Mouse (Mus musculus): ENCODE measurements around the gene Nrxn1. TPM values are rescaled to one million over a fixed set of nuclear protein-coding genes. Genes with fewer than 3 reads are reported as not detected.

Gene Nrxn1
- total and polyA plus RNA-seq, 3 experiments: not detected

- H3K9ac ChIP-seq (ENCODE audit: insufficient read depth, low read depth): no peak overlapping the region
- dilution Hi-C loops (cut with MboI; ENCODE audit: extremely low pct_ligation_motif_present, extremely low pct_unique_long_range_greater_than_20kb, low sequenced_read_pairs): no loop called here
Measured at GRCm38 (mm10) chr17:90913320-90913719, 179.6 kb downstream of the Nrxn1 start.

GRCm38 (mm10) chr17:90912746-90913145 is 180.1 kb downstream of the Nrxn1 start:
- no peak overlapping the region for H3K4me2 ChIP-seq (ENCODE audit: insufficient read depth, low read depth, poor library complexity, severe bottlenecking)
- no peak overlapping the region for H3K4me3 ChIP-seq (replicated peaks in 1 of 3; ENCODE audit: low read depth in 2 of 3, low read length in 2 of 3, poor library complexity in 1 of 3)
- H3K9me3 ChIP-seq (replicated peaks; ENCODE audit: low read length): peaks cover 16% of the 10 kb centered on the region
- H3K27me3 ChIP-seq (replicated peaks): no peaks in the 10 kb centered on the region
- H3K36me3 ChIP-seq (replicated peaks in 1 of 2; ENCODE audit: control insufficient read depth in 1 of 2, insufficient read depth in 1 of 2, low read length in 1 of 2): no peaks in the 10 kb centered on the region
- no peak overlapping the region for H3K9ac ChIP-seq (ENCODE audit: insufficient read depth, low read depth)
- in situ Hi-C loops (cut with MboI; ENCODE audit: low pct_ligation_motif_present, low pct_unique_long_range_greater_than_20kb, low sequenced_read_pairs): no loop called here
- H3K79me2 ChIP-seq (replicated peaks; ENCODE audit: control insufficient read depth, extremely low read depth, insufficient read depth, poor library complexity, severe bottlenecking): no peaks in the 10 kb centered on the region
- H3K4me1 ChIP-seq (ENCODE audit: control insufficient read depth in 1 of 2, insufficient read depth in 2 of 2): no peaks in the 10 kb centered on the region
- H3K27ac ChIP-seq (ENCODE audit: insufficient read depth, low read depth): no peak overlapping the region
- dilution Hi-C loops (cut with MboI; ENCODE audit: extremely low pct_ligation_motif_present, extremely low pct_unique_long_range_greater_than_20kb, low sequenced_read_pairs): no loop called here
- no peak for TF ChIP-seq IRF4 (IDR thresholded peaks at IDR 0.05; ENCODE audit: low read depth, low read length)
- TF ChIP-seq POLR2A (IDR thresholded peaks at IDR 0.05; ENCODE audit: low read depth, low read length): no peak
- DNase-seq (ENCODE audit: extremely low read depth): no peak

More at GRCm38 (mm10) chr17:90913320-90913719, 179.6 kb downstream of the Nrxn1 start:
- H3K4me2 ChIP-seq (ENCODE audit: insufficient read depth, low read depth, poor library complexity, severe bottlenecking): no peak overlapping the region
- H3K4me3 ChIP-seq (replicated peaks in 1 of 3; ENCODE audit: low read depth in 2 of 3, low read length in 2 of 3, poor library complexity in 1 of 3): no peak overlapping the region
- no peaks in the 10 kb centered on the region for H3K36me3 ChIP-seq (replicated peaks in 1 of 2; ENCODE audit: control insufficient read depth in 1 of 2, insufficient read depth in 1 of 2, low read length in 1 of 2)
- no peaks in the 10 kb centered on the region for H3K4me1 ChIP-seq (ENCODE audit: control insufficient read depth in 1 of 2, insufficient read depth in 2 of 2)
- in situ Hi-C loops (cut with MboI; ENCODE audit: low pct_ligation_motif_present, low pct_unique_long_range_greater_than_20kb, low sequenced_read_pairs): no loop called here
- H3K9me3 ChIP-seq (replicated peaks; ENCODE audit: low read length): peaks cover 16% of the 10 kb centered on the region
- H3K27ac ChIP-seq (ENCODE audit: insufficient read depth, low read depth): no peak overlapping the region
- TF ChIP-seq ETS1 (conservative IDR thresholded peaks at IDR 0.05; ENCODE audit: low read depth, low read length) (no peak), SIN3A (IDR thresholded peaks at IDR 0.05; ENCODE audit: low read length) (no peak), MAZ (IDR thresholded peaks at IDR 0.05; ENCODE audit: low read depth, low read length) (no peak), E2F4 (IDR thresholded peaks at IDR 0.05; ENCODE audit: insufficient replicate concordance, low read depth, low read length) (no peak), POLR2A (IDR thresholded peaks at IDR 0.05; ENCODE audit: low read depth, low read length) (no peak), SMC3 (IDR thresholded peaks at IDR 0.05; ENCODE audit: low read depth, low read length) (no peak), MEF2A (IDR thresholded peaks at IDR 0.05; ENCODE audit: borderline replicate concordance, low read depth, low read length) (no peak), HCFC1 (IDR thresholded peaks at IDR 0.05; ENCODE audit: low read depth, low read length) (no peak), UBTF (IDR thresholded peaks at IDR 0.05; ENCODE audit: low read depth, low read length) (no peak), JUN (IDR thresholded peaks at IDR 0.05; ENCODE audit: insufficient read depth, low read depth, low read length) (no peak)
- no peak for DNase-seq (ENCODE audit: extremely low read depth)
- no peaks in the 10 kb centered on the region for H3K27me3 ChIP-seq (replicated peaks)
- no peaks in the 10 kb centered on the region for H3K79me2 ChIP-seq (replicated peaks; ENCODE audit: control insufficient read depth, extremely low read depth, insufficient read depth, poor library complexity, severe bottlenecking)

GRCm38 (mm10) chr17:90912341-90912740 is 180.5 kb downstream of the Nrxn1 start:
- Histone ChIP-seq H3K9ac (ENCODE audit: insufficient read depth, low read depth) (no peak overlapping the region), H3K27ac (ENCODE audit: insufficient read depth, low read depth) (no peak overlapping the region), H3K4me1 (ENCODE audit: control insufficient read depth in 1 of 2, insufficient read depth in 2 of 2) (no peaks in the 10 kb centered on the region), H3K4me2 (ENCODE audit: insufficient read depth, low read depth, poor library complexity, severe bottlenecking) (no peak overlapping the region), H3K4me3 (replicated peaks in 1 of 3; ENCODE audit: low read depth in 2 of 3, low read length in 2 of 3, poor library complexity in 1 of 3) (no peak overlapping the region), H3K9me3 (replicated peaks; ENCODE audit: low read length) (peaks cover 16% of the 10 kb centered on the region), H3K79me2 (replicated peaks; ENCODE audit: control insufficient read depth, extremely low read depth, insufficient read depth, poor library complexity, severe bottlenecking) (no peaks in the 10 kb centered on the region), H3K36me3 (replicated peaks in 1 of 2; ENCODE audit: control insufficient read depth in 1 of 2, insufficient read depth in 1 of 2, low read length in 1 of 2) (no peaks in the 10 kb centered on the region), H3K27me3 (replicated peaks) (no peaks in the 10 kb centered on the region)
- in situ Hi-C loops (cut with MboI; ENCODE audit: low pct_ligation_motif_present, low pct_unique_long_range_greater_than_20kb, low sequenced_read_pairs): no loop called here
- dilution Hi-C loops (cut with MboI; ENCODE audit: extremely low pct_ligation_motif_present, extremely low pct_unique_long_range_greater_than_20kb, low sequenced_read_pairs): no loop called here
- TF ChIP-seq ZNF384 (IDR thresholded peaks at IDR 0.05; ENCODE audit: low read depth, low read length): no peak
- no peak for DNase-seq (ENCODE audit: extremely low read depth)
